Mouse (Mus musculus): Measurements from ENCODE around the gene Grk1.

Grk1 gene

DNA sequence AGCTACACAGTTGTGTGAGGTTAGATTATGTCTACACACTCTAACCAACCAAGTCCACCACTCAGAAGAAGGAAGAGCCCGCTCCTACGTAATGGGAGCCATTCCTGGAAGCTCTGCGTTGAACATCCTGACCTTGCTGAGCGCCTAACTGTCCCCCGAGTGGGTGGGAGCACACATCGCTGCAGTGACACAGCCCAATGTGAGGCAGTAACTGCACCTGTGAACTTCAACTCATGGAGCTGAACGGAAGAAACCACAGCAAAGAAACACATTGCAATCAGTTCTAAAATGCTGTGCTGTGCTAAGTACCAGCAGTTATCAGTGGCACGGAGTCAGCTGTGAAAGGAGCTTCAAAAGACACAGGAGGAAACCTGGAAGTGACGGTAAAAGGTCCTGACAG, 23.3 kb downstream of the Grk1 start:
- no peak for DNase-seq (ENCODE audit: low spot score in 2 of 2)

DNA sequence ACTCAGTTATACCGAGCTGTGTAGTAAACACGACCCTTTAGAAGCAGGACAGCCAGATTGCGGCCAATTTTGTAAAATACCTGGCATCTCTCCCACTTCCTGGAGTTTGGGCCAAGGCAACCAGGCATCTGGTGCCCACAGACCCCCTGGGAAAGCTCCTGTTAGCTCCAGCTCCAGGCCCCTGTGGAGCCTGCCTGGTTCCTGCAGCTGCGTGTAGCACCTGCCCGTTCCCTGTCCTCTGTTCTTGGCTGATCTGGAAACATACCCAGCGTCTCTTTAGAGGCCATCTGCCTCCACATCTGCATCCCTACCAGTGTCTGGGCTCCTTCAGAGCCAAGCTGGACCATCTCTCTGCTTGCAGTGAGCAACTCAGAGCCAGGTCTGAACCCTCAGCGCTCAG, 25.5 kb downstream of the Grk1 start:
- no peak for DNase-seq (ENCODE audit: low spot score in 2 of 2)

DNA sequence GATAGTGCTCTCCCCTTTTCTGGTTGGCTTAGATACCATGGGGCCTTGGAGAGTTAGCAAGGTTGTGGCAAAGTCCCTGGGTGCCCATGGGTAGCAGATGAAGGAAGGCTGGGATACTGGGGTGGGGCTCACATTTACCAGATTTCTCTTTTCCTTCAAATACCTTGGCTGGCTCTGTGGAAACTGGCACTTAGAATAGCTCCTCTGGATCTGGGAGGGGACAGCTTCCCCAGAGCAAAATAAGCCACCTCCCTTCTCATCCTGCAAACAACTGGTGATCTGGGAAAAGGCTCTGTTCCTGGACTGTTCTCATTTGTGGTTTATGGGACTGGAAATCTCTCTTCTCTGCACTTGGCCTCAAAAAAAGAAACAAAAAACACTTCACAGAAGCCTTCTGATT, 26.0 kb downstream of the Grk1 start:
- DNase-seq (ENCODE audit: low spot score in 2 of 2) = no peak

DNA sequence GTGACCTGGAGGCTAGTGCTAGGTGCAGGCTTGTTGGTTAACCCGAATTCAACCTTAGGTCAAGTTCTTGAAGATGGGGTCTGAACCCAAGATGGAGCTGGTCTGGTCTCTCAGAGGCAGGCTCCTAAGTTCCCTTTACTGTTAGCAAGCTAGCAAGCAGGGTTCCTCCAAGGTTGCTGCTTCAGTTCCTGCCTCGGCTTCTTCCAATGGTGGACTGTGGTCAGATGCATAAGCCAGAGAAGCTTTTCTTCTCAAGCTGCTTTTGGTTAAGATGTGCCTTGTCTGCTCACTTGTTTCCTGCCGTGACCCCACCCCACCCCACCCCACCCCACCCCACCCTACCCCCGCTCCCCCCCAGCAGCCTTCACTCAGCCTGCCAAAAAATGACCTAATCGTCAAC, 28.2 kb downstream of the Grk1 start:
- no peak for DNase-seq (ENCODE audit: low spot score in 2 of 2)

DNA sequence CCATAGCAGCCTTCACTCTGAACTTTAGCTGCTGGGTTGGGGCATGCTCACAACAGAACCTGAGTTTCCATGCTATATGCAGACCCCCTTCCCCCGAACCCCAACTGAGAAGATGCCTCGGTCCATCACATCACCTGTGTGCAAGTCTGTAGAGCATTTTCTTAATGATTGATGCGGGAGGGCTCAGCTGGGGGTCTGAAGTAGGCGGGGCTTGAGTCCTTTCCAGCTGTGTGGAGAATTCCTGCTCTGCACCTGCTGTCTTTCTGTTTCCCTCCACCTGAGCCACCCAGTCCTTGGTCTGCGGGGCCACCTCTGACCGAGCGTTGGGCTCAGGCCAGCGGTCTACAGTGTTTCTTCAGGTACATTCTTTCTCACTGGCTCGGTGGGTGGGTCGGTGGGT, 30.0 kb downstream of the Grk1 start, which contains the start of gene Tmem255b:
Tmem255b (plus strand) TSS at position 301 of the 400 bp plus-strand sequence.
- DNase-seq (ENCODE audit: low spot score in 2 of 2) = no peak

DNA sequence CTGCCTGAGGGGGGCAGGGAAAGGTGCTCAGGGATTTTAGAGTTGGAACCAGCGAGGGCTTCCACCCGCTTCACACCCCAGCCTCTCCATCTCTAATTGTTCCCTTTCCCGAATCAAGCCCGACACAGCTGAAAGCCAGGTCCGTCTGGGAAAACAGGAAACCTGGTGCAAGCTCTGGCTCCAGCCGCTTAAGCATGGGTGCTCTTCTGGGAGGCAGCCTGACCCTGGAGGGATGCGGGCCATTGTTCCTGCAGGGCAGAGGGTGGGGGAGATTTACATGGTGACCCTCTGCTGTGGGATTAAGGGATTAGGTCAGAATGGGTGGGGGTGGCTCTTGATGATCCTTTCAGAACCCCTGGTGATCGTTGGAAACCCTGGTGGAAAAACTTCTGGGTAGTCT, 31.2 kb downstream of the Grk1 start:
- DNase-seq (ENCODE audit: low spot score in 2 of 2) = no peak

DNA sequence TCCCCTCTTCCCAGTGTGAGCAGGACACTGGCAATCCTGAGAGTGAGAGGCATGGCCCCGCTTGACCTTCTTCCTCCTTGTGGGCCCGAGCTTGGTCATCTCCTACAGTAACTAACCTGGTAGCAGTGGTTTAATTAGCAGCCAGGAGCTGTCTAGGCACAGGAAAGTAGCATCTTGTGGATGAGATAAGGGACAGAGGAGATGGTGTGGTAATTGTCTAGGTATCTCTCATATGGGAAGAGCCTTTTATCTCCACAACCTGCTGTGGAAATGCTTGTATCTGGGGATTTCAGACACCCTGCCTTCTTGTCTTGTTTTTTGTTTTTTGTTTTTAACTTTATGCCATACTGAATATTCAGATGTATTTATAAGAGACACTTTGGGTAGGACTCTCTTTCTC, 32.6 kb downstream of the Grk1 start:
- DNase-seq (ENCODE audit: low spot score in 2 of 2) = no peak

DNA sequence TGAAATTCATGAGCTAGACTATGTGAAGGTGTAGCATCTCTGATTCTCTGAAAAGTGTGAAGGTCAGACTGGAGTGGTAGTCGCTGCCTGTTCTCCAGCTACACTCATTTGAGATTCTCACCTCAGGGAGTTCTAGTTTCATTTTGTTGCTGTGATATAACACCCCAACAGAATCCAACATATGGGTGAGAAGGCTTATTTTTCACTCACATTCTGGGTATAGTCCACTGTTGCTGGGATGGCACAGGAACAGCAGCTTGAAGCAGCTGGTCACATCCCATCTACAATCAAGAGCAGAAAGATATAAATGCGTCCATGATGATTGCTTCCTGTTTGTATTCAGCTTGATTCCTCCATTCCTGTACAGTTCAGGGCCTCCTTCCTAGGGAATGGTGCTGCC, 37.3 kb downstream of the Grk1 start:
- DNase-seq (ENCODE audit: low spot score in 2 of 2) = no peak

DNA sequence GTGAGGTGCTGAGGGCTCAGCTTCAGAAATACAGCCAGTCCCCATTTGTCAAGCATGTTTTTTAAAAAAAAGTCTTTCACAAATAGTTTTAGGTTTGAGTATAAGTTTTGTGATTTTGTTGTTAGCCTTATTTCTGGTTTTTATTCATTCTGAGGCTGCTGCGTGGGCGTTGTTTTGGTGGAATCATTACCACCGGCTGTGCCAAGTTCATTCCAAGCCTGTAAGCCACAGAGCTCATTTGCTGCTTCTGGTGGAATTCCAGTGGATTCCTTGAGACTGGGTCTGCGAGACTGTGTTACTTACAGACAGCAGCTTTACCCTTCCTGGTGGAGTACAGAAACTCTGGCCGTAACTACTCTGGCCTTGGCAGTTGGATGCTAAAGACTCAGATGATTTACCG, 41.6 kb downstream of the Grk1 start:
- no peak for DNase-seq (ENCODE audit: low spot score in 2 of 2)

DNA sequence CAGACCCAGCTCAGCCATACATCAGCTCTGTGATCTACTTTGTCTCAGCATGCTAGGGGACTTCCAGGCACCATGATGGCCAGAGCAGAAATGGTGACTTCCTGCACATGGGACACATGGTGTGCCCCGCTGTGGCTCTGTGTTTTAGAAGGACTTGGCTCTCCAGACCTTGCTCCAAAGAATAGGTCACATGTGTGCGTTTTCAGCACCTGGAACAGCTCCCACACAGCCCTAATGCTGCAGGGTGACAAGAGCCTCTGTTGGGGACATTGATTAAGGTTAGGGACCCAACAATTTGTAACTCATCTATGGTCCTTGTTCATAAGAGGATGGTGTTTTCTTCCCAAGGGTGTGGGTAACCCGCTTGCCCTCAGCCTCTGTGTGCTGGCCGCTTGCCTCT, 43.3 kb downstream of the Grk1 start:
- no peak for DNase-seq (ENCODE audit: low spot score in 2 of 2)

DNA sequence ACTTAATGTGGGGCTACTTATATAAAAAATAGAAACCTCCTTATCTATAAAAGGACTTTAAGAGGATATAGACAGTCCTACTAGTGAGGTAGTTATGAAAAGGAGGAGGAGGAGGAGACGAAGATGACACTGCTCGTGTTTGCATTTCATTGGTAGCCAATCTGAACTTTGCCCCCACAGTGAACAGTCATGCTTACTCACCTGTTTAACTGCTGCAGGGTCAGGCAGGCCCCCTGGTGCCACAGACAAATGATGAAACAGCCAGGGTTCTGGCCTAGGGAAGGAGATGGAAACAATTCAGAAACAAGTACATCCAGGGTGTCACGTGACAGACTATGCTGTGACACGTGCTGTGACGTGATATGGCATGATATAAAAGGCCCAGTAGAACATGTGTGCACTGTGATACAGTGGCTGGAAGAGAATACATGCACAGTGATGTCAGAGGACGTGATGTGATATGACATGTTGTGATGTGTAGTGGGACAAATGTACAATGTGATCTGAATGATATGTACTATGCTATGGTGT, 46.9 kb downstream of the Grk1 start:
- DNase-seq (ENCODE audit: low spot score in 2 of 2) = no peak

DNA sequence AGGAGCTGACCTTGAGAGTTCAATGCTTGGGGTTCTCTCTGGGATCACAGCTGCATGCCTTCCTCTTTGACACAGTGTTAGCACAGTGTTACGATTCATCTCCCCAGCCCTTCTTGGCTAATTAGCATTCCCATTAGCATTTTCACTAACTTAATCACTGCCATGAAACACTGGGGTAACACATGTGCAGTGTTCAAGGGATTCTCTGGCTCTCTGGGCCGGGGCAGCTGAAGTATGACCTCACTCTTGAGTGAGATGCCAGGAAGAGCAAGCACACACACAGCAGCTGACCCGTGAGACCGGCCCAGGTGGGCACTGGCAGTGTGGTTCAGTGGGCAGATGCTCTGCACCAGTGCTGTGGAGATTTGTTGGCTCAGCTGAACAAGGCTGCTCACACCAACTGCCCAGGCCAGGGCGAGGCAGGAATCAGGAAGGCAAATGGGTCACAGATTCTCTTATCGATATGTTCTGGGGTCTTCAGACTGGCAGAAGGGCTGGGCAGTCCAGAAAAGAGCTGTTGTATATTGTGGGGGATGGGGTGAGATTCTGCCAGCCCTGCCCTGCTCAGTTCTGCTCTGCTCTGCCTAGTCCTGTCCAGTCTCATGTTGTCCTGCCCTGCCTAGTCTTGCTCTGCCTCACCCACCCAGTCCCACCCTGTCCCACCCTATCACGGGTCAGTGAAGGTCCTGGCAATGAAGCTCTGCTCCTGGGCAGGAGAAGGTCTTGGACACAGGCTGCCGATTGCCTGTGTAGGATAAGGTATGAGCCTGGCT, 49.6 kb downstream of the Grk1 start:
- peak in 1 of 2 experiments; percentile 35 for DNase-seq (ENCODE audit: low spot score in 2 of 2)

DNA sequence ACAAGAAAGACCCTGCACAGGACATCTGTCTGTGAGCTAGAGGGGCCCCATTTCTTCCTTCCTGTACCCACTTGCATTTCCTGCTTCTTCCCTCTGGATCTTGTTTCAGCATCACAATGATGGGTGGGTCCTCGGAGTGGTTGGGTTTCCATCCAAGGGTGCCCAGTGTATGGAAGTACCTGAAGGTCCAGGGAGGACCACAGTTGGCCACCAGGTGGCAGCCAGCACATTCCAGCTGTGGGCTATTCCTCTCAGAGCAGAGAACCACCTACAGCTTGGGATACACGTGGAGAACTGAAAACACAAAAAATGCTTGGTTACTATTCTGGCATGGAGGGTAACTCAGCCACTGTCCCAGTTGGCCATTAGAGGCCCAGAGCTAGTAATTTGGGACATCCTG, 50.4 kb downstream of the Grk1 start:
- DNase-seq (ENCODE audit: low spot score in 2 of 2) = peak in 1 of 2 experiments; percentile 64

DNA sequence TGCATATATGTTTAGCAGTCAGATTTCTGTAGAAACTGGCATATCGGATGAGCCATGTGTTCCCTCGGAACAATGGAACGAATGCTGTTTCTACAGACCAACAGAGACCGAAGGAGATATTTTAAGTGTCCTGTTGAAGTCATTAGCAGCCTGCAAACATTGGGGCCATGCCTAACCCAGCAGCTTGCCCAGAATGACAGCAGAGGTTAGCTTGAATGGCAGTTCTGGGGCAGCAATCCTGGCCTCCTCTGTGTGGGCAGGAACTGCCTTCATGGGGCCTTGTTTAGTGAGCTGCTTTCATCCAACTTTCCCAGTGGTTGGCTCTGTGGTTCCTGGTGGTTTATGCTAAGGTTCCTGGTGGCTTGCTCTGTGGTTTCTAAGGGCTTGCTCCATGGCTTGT, 54.5 kb downstream of the Grk1 start:
- DNase-seq (ENCODE audit: low spot score in 2 of 2) = no peak

DNA sequence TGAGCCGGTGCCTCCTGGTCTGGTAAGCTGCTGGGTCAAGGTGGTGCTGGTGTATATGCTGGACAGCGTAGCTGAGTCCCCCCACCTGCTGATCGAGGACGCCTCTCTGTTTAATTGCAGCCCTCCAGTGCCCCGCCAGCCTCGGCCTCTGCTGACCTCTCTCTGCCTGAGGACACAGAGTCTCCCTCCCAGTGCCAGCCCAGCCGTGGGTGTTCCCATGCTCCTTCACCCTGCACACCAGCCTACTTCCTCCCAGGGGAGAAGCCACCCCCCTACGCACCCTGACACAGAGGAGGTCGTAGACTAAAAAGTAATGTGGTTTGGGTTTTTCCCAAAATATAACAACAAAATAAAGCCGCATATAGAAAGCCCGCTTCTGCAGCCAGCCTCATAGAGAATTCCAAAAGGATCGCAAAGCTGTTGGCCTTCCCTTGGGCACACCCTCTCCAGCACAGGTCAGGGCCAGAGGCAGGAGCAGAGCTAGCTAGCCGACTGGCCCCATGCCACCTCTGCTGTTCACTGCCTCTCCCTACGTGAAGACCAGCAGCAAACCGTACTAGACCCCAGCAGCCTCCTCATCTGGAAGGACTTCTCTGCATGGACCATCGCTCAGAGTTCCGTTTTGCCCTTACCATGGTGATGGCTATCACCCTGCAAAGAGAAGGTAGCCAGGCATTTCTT, 56.3 kb downstream of the Grk1 start:
- DNase-seq (ENCODE audit: low spot score in 2 of 2) = no peak

DNA sequence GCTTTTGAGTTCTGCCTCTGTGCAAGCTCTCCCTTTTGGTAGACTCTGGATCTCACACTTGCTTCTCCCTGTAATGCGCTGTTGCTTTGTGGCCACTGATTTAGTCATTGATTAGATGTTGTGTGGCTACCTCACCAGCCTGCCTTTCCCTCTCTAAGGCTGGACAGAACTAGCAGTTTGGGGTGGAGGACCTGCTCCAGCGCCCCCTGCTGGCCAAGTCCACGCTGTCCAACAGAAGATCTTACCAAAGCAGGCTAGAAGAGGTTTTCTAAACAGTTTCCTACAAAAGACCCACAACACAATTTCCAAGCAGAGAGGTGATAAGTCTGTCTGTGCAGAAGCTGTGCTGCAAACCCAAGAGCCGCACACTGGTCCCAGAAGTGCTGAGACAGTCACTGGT, 57.0 kb downstream of the Grk1 start:
- DNase-seq (ENCODE audit: low spot score in 2 of 2) = peak in 1 of 2 experiments; percentile 83

DNA sequence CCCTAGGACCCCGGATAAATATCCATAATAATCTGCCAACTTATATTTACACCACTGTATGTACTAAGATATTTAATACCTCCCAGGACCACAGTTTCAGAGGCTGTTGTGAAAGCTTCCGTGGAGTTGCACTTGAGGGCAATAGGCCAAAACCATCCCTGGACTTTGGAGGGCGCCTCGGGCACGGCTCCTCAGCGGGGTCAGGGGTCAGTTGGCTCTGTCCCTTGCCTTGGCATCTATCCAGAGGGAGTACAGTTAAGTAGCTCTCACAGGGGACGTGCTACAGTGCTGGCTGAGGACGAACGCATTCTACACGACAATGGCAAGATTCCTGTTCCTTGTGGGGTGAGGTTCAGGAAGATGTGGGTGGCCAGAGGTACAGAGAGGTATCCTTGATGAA, 57.5 kb downstream of the Grk1 start:
- no peak for DNase-seq (ENCODE audit: low spot score in 2 of 2)

DNA sequence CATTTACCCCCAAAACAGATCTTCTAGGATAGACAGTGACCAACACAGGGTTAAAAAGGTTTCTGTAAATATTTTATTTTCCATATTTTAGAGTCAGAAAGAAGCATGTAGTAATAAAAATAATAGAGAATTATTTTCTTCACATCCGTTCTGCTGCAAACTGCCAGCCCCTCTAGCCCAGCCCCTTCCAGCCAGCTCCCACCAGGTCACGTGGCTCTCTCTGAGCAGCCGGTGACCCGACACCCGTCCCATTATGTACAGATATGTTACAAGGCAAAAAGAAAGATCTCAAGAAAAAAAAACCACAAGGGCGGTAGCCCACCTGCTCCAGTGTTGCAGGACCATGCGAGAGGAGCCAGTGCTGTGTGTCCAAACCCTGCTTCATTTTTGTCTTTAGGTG, 60.4 kb downstream of the Grk1 start:
- DNase-seq (ENCODE audit: low spot score in 2 of 2) = no peak

DNA sequence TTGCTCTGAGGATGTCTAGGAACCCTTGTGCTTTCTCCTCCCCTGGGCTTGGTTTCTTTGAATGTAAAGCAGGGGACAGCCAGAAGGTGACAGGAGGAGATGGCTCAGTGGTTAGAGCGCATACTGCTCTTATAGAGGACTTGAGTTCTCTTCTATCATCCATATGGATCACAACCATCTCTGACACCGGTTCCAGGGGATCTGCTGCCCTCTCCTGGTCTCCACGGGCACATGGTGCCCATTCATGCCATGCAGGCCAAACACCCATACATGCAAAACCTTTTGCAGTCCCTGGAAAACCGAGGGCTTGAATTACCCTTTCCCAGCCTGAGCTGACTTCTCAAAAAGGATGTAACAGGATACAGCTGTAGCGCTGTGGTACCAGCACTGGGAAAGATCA, 62.1 kb downstream of the Grk1 start:
- peak in 1 of 2 experiments; percentile 47 for DNase-seq (ENCODE audit: low spot score in 2 of 2)

DNA sequence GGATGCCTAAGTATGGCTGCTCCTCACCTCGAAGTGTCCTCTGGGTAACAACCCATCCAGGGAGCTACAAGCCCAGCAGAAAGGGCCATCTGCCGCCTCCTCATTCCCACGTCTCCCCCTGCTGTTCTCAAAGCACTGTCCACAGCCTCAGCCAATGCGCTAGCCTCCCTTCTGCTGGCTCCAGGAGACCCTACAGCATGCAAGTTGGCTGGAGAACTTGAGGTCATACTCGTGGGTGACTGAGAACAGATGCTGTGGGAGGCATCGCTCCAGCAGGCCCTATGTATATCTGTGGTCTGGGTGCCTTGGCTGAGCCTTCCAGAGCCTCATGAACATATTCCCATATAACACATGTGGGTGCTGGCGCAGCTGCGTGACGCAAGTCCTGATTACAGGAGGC, 63.9 kb downstream of the Grk1 start:
- peak in 1 of 2 experiments; percentile 31 for DNase-seq (ENCODE audit: low spot score in 2 of 2)

DNA sequence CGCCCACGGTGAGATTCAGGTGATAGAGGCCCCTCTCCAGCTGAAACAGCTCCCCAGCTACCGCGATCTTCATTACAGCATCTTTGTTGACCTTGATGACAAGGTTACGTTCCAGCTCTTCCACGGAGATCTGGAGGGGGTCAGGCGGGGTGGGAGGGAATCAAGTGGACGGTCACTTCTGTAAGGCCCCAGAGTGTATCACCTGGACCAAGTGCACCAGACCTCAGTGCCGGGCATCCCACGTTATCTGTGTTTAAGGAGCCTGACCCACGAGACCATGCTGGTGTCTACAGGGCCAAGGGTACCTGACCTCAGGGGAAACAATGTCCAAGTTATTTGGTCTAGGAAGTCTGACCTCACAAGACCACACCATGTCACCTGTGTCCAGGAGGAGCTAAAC, 66.6 kb downstream of the Grk1 start:
- DNase-seq (ENCODE audit: low spot score in 2 of 2) = no peak
